Mouse (Mus musculus): ENCODE measurements at regions not wholly inside any gene's neighbourhood (a gene's known extent, or its start where the extent isn't known, plus 50 kb on each side); places are given as distances from the start of the nearest gene placed in this dataset.

GRCm38 (mm10) chr17:66241868-66242622 lies 118.7 kb downstream of the Ddx11 start:
- 0 out of 2 replicates have a peak overlapping the region, but pooled peaks have one; percentile 12 for H3K9ac ChIP-seq (ENCODE audit: low read length)
- H3K4me2 ChIP-seq (ENCODE audit: low read depth, severe bottlenecking) = no peak overlapping the region
- no peak overlapping the region for H3K4me3 ChIP-seq (ENCODE audit: low read depth, low read length)
- no peaks in the 10 kb centered on the region for H3K27me3 ChIP-seq (ENCODE audit: control insufficient read depth, insufficient read depth, low read length)
- WGBS = 13% methylated on average over 9 of the region's 9 CpGs
- no peak overlapping the region for H3K27ac ChIP-seq (replicated peaks; ENCODE audit: low read depth, low read length)
- H3K4me1 ChIP-seq (ENCODE audit: control insufficient read depth, insufficient read depth, low read length) = peaks cover 4% of the 10 kb centered on the region; the same call in 1 of the 2 replicates
- ATAC-seq (ENCODE audit: insufficient number of reproducible peaks, low FRiP score, low TSS enrichment, low read depth) (no peak), DNase-seq (ENCODE audit: low spot score) (peak; percentile 58)
- no peaks in the 10 kb centered on the region for H3K36me3 ChIP-seq (ENCODE audit: control insufficient read depth, insufficient read depth, low read length)
- H3K9me3 ChIP-seq (ENCODE audit: control insufficient read depth, low read length) = no peaks in the 10 kb centered on the region

DNA sequence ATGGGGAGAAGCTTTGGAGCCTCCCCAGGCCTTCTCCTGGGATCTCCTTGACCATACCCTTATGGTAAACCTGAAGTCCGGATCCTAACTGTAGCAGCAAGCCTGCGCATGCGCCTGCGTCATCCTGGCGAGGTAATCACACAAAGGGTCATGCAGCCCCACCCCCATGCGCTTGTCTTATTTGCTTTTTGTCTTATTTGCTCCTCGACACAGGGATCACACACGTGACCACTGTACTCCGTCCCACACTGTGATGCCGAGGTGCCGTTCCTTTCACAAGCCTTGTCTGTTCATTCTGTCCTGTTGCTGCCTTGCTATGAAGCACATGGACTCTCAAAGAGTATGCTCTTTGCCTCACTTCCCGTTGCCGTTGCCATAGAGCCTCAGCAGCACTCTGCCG lies 120.9 kb downstream of the Ddx11 start:
- H3K4me1 ChIP-seq (ENCODE audit: control insufficient read depth, insufficient read depth, low read length) = peaks cover 4% of the 10 kb centered on the region; the same call in 1 of the 2 replicates
- DNase-seq (ENCODE audit: low spot score) (no peak), ATAC-seq (ENCODE audit: insufficient number of reproducible peaks, low FRiP score, low TSS enrichment, low read depth) (no peak)
- H3K27me3 ChIP-seq (ENCODE audit: control insufficient read depth, insufficient read depth, low read length) = no peaks in the 10 kb centered on the region
- no peak overlapping the region for H3K4me3 ChIP-seq (ENCODE audit: low read depth, low read length)
- H3K4me2 ChIP-seq (ENCODE audit: low read depth, severe bottlenecking) = no peak overlapping the region
- H3K9ac ChIP-seq (ENCODE audit: low read length) = no peak overlapping the region
- H3K36me3 ChIP-seq (ENCODE audit: control insufficient read depth, insufficient read depth, low read length) = no peaks in the 10 kb centered on the region
- WGBS = 91% methylated on average over 14 of the region's 14 CpGs
- H3K27ac ChIP-seq (replicated peaks; ENCODE audit: low read depth, low read length) = no peak overlapping the region
- no peaks in the 10 kb centered on the region for H3K9me3 ChIP-seq (ENCODE audit: control insufficient read depth, low read length)

DNA sequence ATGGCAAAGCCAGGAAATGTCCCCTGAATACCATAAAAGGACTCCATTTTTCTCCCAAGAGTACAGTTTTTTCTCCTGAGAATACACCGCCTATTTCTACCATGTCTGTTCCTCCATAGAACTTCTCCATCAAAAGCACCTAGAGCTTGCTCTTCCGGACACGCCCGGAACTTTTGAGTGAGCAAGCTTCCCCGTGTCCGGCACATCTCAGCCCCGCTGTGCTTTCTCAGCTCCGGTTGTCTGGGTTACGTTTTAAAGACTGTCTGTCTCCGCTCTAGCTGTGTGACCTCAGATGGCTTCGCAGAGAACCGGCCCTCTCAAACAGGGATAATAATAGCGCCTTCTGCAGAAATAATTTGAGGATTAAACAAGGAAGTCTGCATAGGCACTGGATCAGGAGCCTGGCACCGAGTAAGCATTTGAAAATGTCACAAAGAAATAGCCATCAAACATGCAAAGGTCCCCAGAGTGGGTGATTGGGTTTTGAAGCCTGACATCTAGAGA lies 122.8 kb downstream of the Ddx11 start:
- WGBS = 86% methylated on average over 14 of the region's 14 CpGs

GRCm38 (mm10) chr17:66251495-66251894 lies 128.2 kb downstream of the Ddx11 start:
- Histone ChIP-seq H3K9me3 (ENCODE audit: control insufficient read depth, low read length) (no peaks in the 10 kb centered on the region), H3K9ac (ENCODE audit: low read length) (no peak overlapping the region), H3K27me3 (ENCODE audit: control insufficient read depth, insufficient read depth, low read length) (no peaks in the 10 kb centered on the region), H3K4me1 (ENCODE audit: control insufficient read depth, insufficient read depth, low read length) (no peaks in the 10 kb centered on the region), H3K4me2 (ENCODE audit: low read depth, severe bottlenecking) (no peak overlapping the region), H3K4me3 (ENCODE audit: low read depth, low read length) (no peak overlapping the region), H3K36me3 (ENCODE audit: control insufficient read depth, insufficient read depth, low read length) (no peaks in the 10 kb centered on the region), H3K27ac (replicated peaks; ENCODE audit: low read depth, low read length) (no peak overlapping the region)
- no peak for DNase-seq (ENCODE audit: low spot score)
- 98% methylated on average over 2 of the region's 2 CpGs for WGBS
- ATAC-seq (ENCODE audit: insufficient number of reproducible peaks, low FRiP score, low TSS enrichment, low read depth) = no peak

More for the DNA sequence above, 122.8 kb downstream of the Ddx11 start:
- ATAC-seq (ENCODE audit: insufficient number of reproducible peaks, low FRiP score, low TSS enrichment, low read depth) (no peak), DNase-seq (ENCODE audit: low spot score) (no peak)
- Histone ChIP-seq H3K27me3 (ENCODE audit: control insufficient read depth, insufficient read depth, low read length) (no peaks in the 10 kb centered on the region), H3K27ac (replicated peaks; ENCODE audit: low read depth, low read length) (no peak overlapping the region), H3K4me1 (ENCODE audit: control insufficient read depth, insufficient read depth, low read length) (peaks cover 4% of the 10 kb centered on the region; the same call in 1 of the 2 replicates), H3K36me3 (ENCODE audit: control insufficient read depth, insufficient read depth, low read length) (no peaks in the 10 kb centered on the region), H3K4me3 (ENCODE audit: low read depth, low read length) (no peak overlapping the region), H3K9me3 (ENCODE audit: control insufficient read depth, low read length) (no peaks in the 10 kb centered on the region), H3K4me2 (ENCODE audit: low read depth, severe bottlenecking) (no peak overlapping the region), H3K9ac (ENCODE audit: low read length) (no peak overlapping the region)

DNA sequence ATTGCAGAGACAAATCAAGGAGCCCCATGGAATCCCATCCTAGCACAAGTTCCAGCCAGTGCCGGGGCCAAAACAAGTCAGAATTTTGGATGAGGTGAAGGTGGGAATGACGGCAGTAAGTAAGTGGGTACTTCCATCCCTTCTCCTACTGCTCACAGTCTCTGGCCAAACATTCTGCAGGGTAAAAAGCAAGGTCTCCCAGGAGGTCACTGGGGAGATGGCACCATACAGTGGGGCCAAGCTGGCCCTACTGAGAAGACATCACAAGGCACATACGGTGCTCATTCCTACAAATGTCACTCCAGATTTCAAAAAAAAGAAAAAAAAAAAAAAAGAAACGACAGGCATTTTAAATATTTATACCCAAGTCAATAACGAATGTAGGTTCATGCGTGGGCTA lies 129.6 kb downstream of the Ddx11 start:
- Histone ChIP-seq H3K4me2 (ENCODE audit: low read depth, severe bottlenecking) (no peak overlapping the region), H3K36me3 (ENCODE audit: control insufficient read depth, insufficient read depth, low read length) (no peaks in the 10 kb centered on the region), H3K9me3 (ENCODE audit: control insufficient read depth, low read length) (no peaks in the 10 kb centered on the region), H3K27ac (replicated peaks; ENCODE audit: low read depth, low read length) (no peak overlapping the region), H3K4me3 (ENCODE audit: low read depth, low read length) (no peak overlapping the region), H3K9ac (ENCODE audit: low read length) (no peak overlapping the region), H3K4me1 (ENCODE audit: control insufficient read depth, insufficient read depth, low read length) (no peaks in the 10 kb centered on the region), H3K27me3 (ENCODE audit: control insufficient read depth, insufficient read depth, low read length) (no peaks in the 10 kb centered on the region)
- WGBS = 94% methylated on average over 6 of the region's 6 CpGs
- ATAC-seq (ENCODE audit: insufficient number of reproducible peaks, low FRiP score, low TSS enrichment, low read depth) (no peak), DNase-seq (ENCODE audit: low spot score) (no peak)

DNA sequence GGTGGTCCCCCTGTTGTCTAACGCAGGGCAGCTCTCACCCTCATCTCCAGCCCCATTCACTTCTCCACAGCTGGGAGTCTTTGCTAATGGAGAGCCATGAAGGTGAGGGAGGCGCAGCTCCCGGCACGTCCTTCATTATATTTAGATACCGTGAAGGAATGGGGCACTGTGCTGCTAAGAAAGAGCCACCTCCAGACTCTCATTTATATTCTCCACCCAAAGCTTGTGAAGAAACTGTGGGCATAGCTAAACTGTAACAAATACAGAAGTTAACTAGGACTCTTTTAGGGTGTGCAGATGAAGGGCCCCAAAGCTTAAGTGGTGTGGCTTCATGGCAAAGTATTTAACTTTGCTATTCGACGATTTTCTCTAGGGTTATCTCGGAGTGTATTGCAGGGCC lies 136.4 kb downstream of the Ddx11 start:
- H3K27me3 ChIP-seq (ENCODE audit: control insufficient read depth, insufficient read depth, low read length) = no peaks in the 10 kb centered on the region
- H3K4me2 ChIP-seq (ENCODE audit: low read depth, severe bottlenecking) = no peak overlapping the region
- H3K9ac ChIP-seq (ENCODE audit: low read length) = no peak overlapping the region
- 71% methylated on average over 8 of the region's 8 CpGs for WGBS
- no peaks in the 10 kb centered on the region for H3K36me3 ChIP-seq (ENCODE audit: control insufficient read depth, insufficient read depth, low read length)
- H3K4me3 ChIP-seq (ENCODE audit: low read depth, low read length) = no peak overlapping the region
- no peaks in the 10 kb centered on the region for H3K4me1 ChIP-seq (ENCODE audit: control insufficient read depth, insufficient read depth, low read length)
- no peak overlapping the region for H3K27ac ChIP-seq (replicated peaks; ENCODE audit: low read depth, low read length)
- no peaks in the 10 kb centered on the region for H3K9me3 ChIP-seq (ENCODE audit: control insufficient read depth, low read length)
- DNase-seq (ENCODE audit: low spot score) (no peak), ATAC-seq (ENCODE audit: insufficient number of reproducible peaks, low FRiP score, low TSS enrichment, low read depth) (no peak)

GRCm38 (mm10) chr17:66262681-66263240 lies 139.4 kb downstream of the Ddx11 start:
- no peaks in the 10 kb centered on the region for H3K4me1 ChIP-seq (ENCODE audit: control insufficient read depth, insufficient read depth, low read length)
- DNase-seq (ENCODE audit: low spot score) = no peak
- H3K4me3 ChIP-seq (ENCODE audit: low read depth, low read length) = no peak overlapping the region
- no peaks in the 10 kb centered on the region for H3K27me3 ChIP-seq (ENCODE audit: control insufficient read depth, insufficient read depth, low read length)
- 58% methylated on average over 4 of the region's 4 CpGs for WGBS
- H3K27ac ChIP-seq (replicated peaks; ENCODE audit: low read depth, low read length) = no peak overlapping the region
- no peaks in the 10 kb centered on the region for H3K9me3 ChIP-seq (ENCODE audit: control insufficient read depth, low read length)
- no peaks in the 10 kb centered on the region for H3K36me3 ChIP-seq (ENCODE audit: control insufficient read depth, insufficient read depth, low read length)
- no peak overlapping the region for H3K4me2 ChIP-seq (ENCODE audit: low read depth, severe bottlenecking)
- no peak overlapping the region for H3K9ac ChIP-seq (ENCODE audit: low read length)
- no peak for ATAC-seq (ENCODE audit: insufficient number of reproducible peaks, low FRiP score, low TSS enrichment, low read depth)

DNA sequence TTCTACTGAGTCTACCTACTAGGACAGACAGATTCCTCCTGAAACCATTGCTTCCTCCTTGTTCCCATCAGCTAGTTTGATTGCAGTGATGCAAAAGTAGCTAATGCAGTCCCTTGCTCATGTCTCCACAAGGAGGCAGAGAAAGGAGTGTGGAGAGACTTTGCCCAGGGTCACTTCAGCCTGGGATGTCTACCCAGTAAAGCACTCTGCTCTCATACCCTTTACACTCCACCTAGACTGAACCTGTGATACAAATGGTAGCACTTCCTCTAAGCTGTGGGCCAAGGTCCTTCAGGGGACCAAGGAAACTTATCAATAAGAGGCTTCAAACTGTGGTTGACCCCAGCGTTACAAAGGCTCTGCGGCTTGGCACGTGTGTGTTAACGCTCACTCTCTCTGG lies 140.1 kb downstream of the Ddx11 start:
- no peak overlapping the region for H3K27ac ChIP-seq (replicated peaks; ENCODE audit: low read depth, low read length)
- ATAC-seq (ENCODE audit: insufficient number of reproducible peaks, low FRiP score, low TSS enrichment, low read depth) (no peak), DNase-seq (ENCODE audit: low spot score) (no peak)
- WGBS = 89% methylated on average over 4 of the region's 4 CpGs
- H3K36me3 ChIP-seq (ENCODE audit: control insufficient read depth, insufficient read depth, low read length) = no peaks in the 10 kb centered on the region
- no peaks in the 10 kb centered on the region for H3K4me1 ChIP-seq (ENCODE audit: control insufficient read depth, insufficient read depth, low read length)
- H3K4me2 ChIP-seq (ENCODE audit: low read depth, severe bottlenecking) = no peak overlapping the region
- H3K9me3 ChIP-seq (ENCODE audit: control insufficient read depth, low read length) = no peaks in the 10 kb centered on the region
- no peaks in the 10 kb centered on the region for H3K27me3 ChIP-seq (ENCODE audit: control insufficient read depth, insufficient read depth, low read length)
- H3K4me3 ChIP-seq (ENCODE audit: low read depth, low read length) = no peak overlapping the region
- H3K9ac ChIP-seq (ENCODE audit: low read length) = no peak overlapping the region

All from limb, embryonic 11.5 days (tissue).